Mouse (Mus musculus) neural tube, embryonic 11.5 days (tissue): ENCODE results near the gene Krt42. TPM values are rescaled to one million over a fixed set of nuclear protein-coding genes. Genes with fewer than 3 reads are reported as not detected.

Experiments used
- ATAC-seq: fragments of 200-750 bp; cut with Nextera tagmentation; 2 replicates; pipeline ENCODE4 v1.8.0; 2017; ENCODE audit warnings: moderate number of reproducible peaks, mild to moderate bottlenecking, moderate TSS enrichment, moderate library complexity; ENCODE audit not compliant: insufficient read depth, low FRiP score, low TSS enrichment
- DNase-seq: peaks from one replicate; pipeline ENCODE4 v3.0.0-alpha.2; 2015; ENCODE audit warnings: low spot score
- H3K27ac ChIP-seq: fragments of 300-500 bp; sonication (generic); 2 replicates; pipeline ENCODE4 v1.5.1; 2014; ENCODE audit warnings: low read depth, mild to moderate bottlenecking, low read length
- H3K27me3 ChIP-seq: fragments of 300-500 bp; sonication (generic); 2 replicates; pipeline ENCODE4 v1.6.1; 2014; ENCODE audit warnings: mild to moderate bottlenecking, low read length, mixed read lengths; ENCODE audit not compliant: control insufficient read depth, insufficient read depth
- H3K36me3 ChIP-seq: fragments of 300-500 bp; sonication (generic); 2 replicates; pipeline ENCODE4 v1.6.1; 2014; ENCODE audit warnings: mild to moderate bottlenecking, low read length, moderate library complexity, mixed read lengths; ENCODE audit not compliant: control insufficient read depth, insufficient read depth
- H3K4me1 ChIP-seq: fragments of 300-500 bp; sonication (generic); 2 replicates; pipeline ENCODE4 v1.6.1; 2014; ENCODE audit warnings: low read length, mixed read lengths; ENCODE audit not compliant: control insufficient read depth, insufficient read depth
- H3K4me2 ChIP-seq: fragments of 300-500 bp; sonication (generic); 2 replicates; pipeline ENCODE4 v1.6.1; 2014; ENCODE audit warnings: low read depth, mild to moderate bottlenecking, moderate library complexity
- H3K4me3 ChIP-seq: fragments of 300-500 bp; sonication (generic); 2 replicates; pipeline ENCODE4 v1.5.1; 2014; ENCODE audit warnings: low read depth, low read length
- H3K9ac ChIP-seq: fragments of 300-500 bp; sonication (generic); 2 replicates; pipeline ENCODE4 v1.6.1; 2014; ENCODE audit warnings: mild to moderate bottlenecking, low read length
- H3K9me3 ChIP-seq: fragments of 300-500 bp; sonication (generic); 2 replicates; pipeline ENCODE4 v1.6.1; 2016; ENCODE audit warnings: low read length; ENCODE audit not compliant: control insufficient read depth
- WGBS: fragments of 180-500 bp; shearing (Covaris S2); extraction: QIAGEN DNeasy Blood & Tissue Kit; methylation state at CpG from one replicate; pipeline ENCODE4 v1.1.7; 2014; 5-methylcytosine and 5-hydroxymethylcytosine counted together
- polyA plus RNA-seq: library from polyadenylated mRNA; unstranded; fragments of >200 nt; fragmentation: Nextera tagmentation; extraction: Ambion mirVana; gene quantifications from 2 replicates; pipeline ENCODE4 v1.2.1, GENCODE M21; 2014

The Krt42 gene
- polyA plus RNA-seq, 1 experiment from 2014 or later = not detected

GRCm38 (mm10) chr11:100287024-100287423 lies 17.4 kb upstream of the Krt42 start:
- H3K27me3 ChIP-seq = no peaks in the 10 kb centered on the region
- WGBS = 43% methylated on average over 10 of the region's 10 CpGs
- no peaks in the 10 kb centered on the region for H3K36me3 ChIP-seq
- no peak overlapping the region for H3K27ac ChIP-seq
- no peak for ATAC-seq
- no peaks in the 10 kb centered on the region for H3K9me3 ChIP-seq
- no peaks in the 10 kb centered on the region for H3K4me1 ChIP-seq
- no peak for DNase-seq
- H3K4me2 ChIP-seq = no peak overlapping the region
- no peak overlapping the region for H3K9ac ChIP-seq
- no peak overlapping the region for H3K4me3 ChIP-seq

- Histone ChIP-seq H3K9ac (no peak overlapping the region), H3K27me3 (no peaks in the 10 kb centered on the region), H3K9me3 (no peaks in the 10 kb centered on the region), H3K4me1 (no peaks in the 10 kb centered on the region), H3K4me3 (no peak overlapping the region), H3K27ac (no peak overlapping the region), H3K36me3 (no peaks in the 10 kb centered on the region), H3K4me2 (no peak overlapping the region)
- DNase-seq = no peak
- 84% methylated on average over 4 of the region's 4 CpGs for WGBS
- no peak for ATAC-seq
Measured at GRCm38 (mm10) chr11:100284988-100285387, 15.3 kb upstream of the Krt42 start.

GRCm38 (mm10) chr11:100282549-100282948 lies 12.9 kb upstream of the Krt42 start:
- Histone ChIP-seq H3K9me3 (no peaks in the 10 kb centered on the region), H3K36me3 (no peaks in the 10 kb centered on the region), H3K27me3 (no peaks in the 10 kb centered on the region), H3K4me1 (no peaks in the 10 kb centered on the region), H3K9ac (no peak overlapping the region), H3K4me3 (no peak overlapping the region), H3K27ac (no peak overlapping the region), H3K4me2 (no peak overlapping the region)
- ATAC-seq (peak; percentile 55), DNase-seq (peak; percentile 81)
- 27% methylated on average over 10 of the region's 10 CpGs for WGBS

- Histone ChIP-seq H3K4me3 (no peak overlapping the region), H3K27ac (no peak overlapping the region), H3K36me3 (no peaks in the 10 kb centered on the region), H3K4me1 (no peaks in the 10 kb centered on the region), H3K9me3 (no peaks in the 10 kb centered on the region), H3K27me3 (no peaks in the 10 kb centered on the region), H3K9ac (no peak overlapping the region), H3K4me2 (no peak overlapping the region)
- WGBS = 21% methylated on average over 11 of the region's 11 CpGs
- ATAC-seq = no peak; the same call in 1 of the 2 replicates
- peak; percentile 91 for DNase-seq
Measured at GRCm38 (mm10) chr11:100281596-100282544, 12.2 kb upstream of the Krt42 start.

- H3K27ac ChIP-seq = no peak overlapping the region
- no peak overlapping the region for H3K4me3 ChIP-seq
- H3K4me2 ChIP-seq = no peak overlapping the region
- H3K4me1 ChIP-seq = no peaks in the 10 kb centered on the region
- no peaks in the 10 kb centered on the region for H3K27me3 ChIP-seq
- no peak for ATAC-seq
- H3K9ac ChIP-seq = no peak overlapping the region
- no peaks in the 10 kb centered on the region for H3K9me3 ChIP-seq
- DNase-seq = no peak
- WGBS = 71% methylated on average over 5 of the region's 5 CpGs
- H3K36me3 ChIP-seq = no peaks in the 10 kb centered on the region
Measured at GRCm38 (mm10) chr11:100278759-100279158, 9.1 kb upstream of the Krt42 start.

- no peaks in the 10 kb centered on the region for H3K9me3 ChIP-seq
- WGBS = 82% methylated on average over 15 of the region's 15 CpGs
Measured at GRCm38 (mm10) chr11:100277726-100278480, 8.2 kb upstream of the Krt42 start.

GRCm38 (mm10) chr11:100275466-100275865 lies 5.8 kb upstream of the Krt42 start:
- Histone ChIP-seq H3K4me3 (no peak overlapping the region), H3K9ac (no peak overlapping the region), H3K36me3 (no peaks in the 10 kb centered on the region), H3K4me1 (no peaks in the 10 kb centered on the region), H3K27me3 (no peaks in the 10 kb centered on the region), H3K4me2 (no peak overlapping the region), H3K9me3 (no peaks in the 10 kb centered on the region), H3K27ac (no peak overlapping the region)
- ATAC-seq (no peak), DNase-seq (no peak)
- WGBS = 52% methylated on average over 5 of the region's 5 CpGs

More at GRCm38 (mm10) chr11:100277726-100278480, 8.2 kb upstream of the Krt42 start:
- Histone ChIP-seq H3K27me3 (no peaks in the 10 kb centered on the region), H3K4me2 (no peak overlapping the region), H3K4me3 (no peak overlapping the region), H3K4me1 (no peaks in the 10 kb centered on the region), H3K36me3 (no peaks in the 10 kb centered on the region), H3K9ac (no peak overlapping the region), H3K27ac (no peak overlapping the region)
- DNase-seq = no peak
- no peak for ATAC-seq

- no peak overlapping the region for H3K4me3 ChIP-seq
- WGBS = 71% methylated on average over 7 of the region's 7 CpGs
- DNase-seq = no peak
- no peak overlapping the region for H3K4me2 ChIP-seq
- H3K9me3 ChIP-seq = no peaks in the 10 kb centered on the region
- no peak overlapping the region for H3K27ac ChIP-seq
- no peaks in the 10 kb centered on the region for H3K4me1 ChIP-seq
- ATAC-seq = no peak
- no peaks in the 10 kb centered on the region for H3K36me3 ChIP-seq
- H3K9ac ChIP-seq = no peak overlapping the region
- H3K27me3 ChIP-seq = no peaks in the 10 kb centered on the region
Measured at GRCm38 (mm10) chr11:100274719-100275118, 5.0 kb upstream of the Krt42 start.
